Mouse (Mus musculus) MEL (cell line): ENCODE measurements at regions not wholly inside any gene's neighbourhood (a gene's known extent, or its start where the extent isn't known, plus 50 kb on each side); places are given as distances from the start of the nearest gene placed in this dataset.

Source experiments
- CHD1 ChIP-seq: IDR thresholded peaks from 2 replicates; pipeline ENCODE4 v1.6.1; 2012; ENCODE audit warnings: low read depth, mild to moderate bottlenecking, inconsistent platforms, low read length, improper control_type of control experiment
- CHD2 ChIP-seq: IDR thresholded peaks from 2 replicates; pipeline ENCODE4 v1.6.1; 2011; ENCODE audit warnings: low read length, improper control_type of control experiment
- CTCF ChIP-seq, 3 experiments: IDR thresholded peaks in 2 of 3; conservative IDR thresholded peaks in 1 of 3; 2 replicates each; pipeline ENCODE4 v1.5.1; 2011 to 2012; ENCODE audit warnings: low read length in 3 of 3, low read depth in 2 of 3, mild to moderate bottlenecking in 2 of 3, improper control_type of control experiment in 1 of 3, inconsistent platforms in 1 of 3, mixed read lengths in 1 of 3, moderate library complexity in 1 of 3; ENCODE audit not compliant: control insufficient read depth in 1 of 3, insufficient read depth in 1 of 3, poor library complexity in 1 of 3, severe bottlenecking in 1 of 3
- EP300 ChIP-seq, 2 experiments: IDR thresholded peaks; 2 replicates each; pipeline ENCODE4 v1.6.1; 2011; ENCODE audit warnings: improper control_type of control experiment in 2 of 2, low read length in 2 of 2, low read depth in 1 of 2, mild to moderate bottlenecking in 1 of 2
- ETS1 ChIP-seq: IDR thresholded peaks from 2 replicates; pipeline ENCODE4 v1.6.1; 2012; ENCODE audit warnings: low read depth, mild to moderate bottlenecking, inconsistent platforms, low read length, improper control_type of control experiment, moderate library complexity
- MXI1 ChIP-seq: IDR thresholded peaks from 2 replicates; pipeline ENCODE4 v1.6.1; 2011; ENCODE audit warnings: mild to moderate bottlenecking, low read depth, low read length, improper control_type of control experiment
- MYB ChIP-seq: IDR thresholded peaks from 2 replicates; pipeline ENCODE4 v1.6.1; 2011; ENCODE audit warnings: mild to moderate bottlenecking, low read depth, low read length, improper control_type of control experiment
- NRF1 ChIP-seq: IDR thresholded peaks from 2 replicates; pipeline ENCODE4 v1.6.1; 2014; ENCODE audit warnings: low read depth, mild to moderate bottlenecking, inconsistent platforms, low read length, improper control_type of control experiment, moderate library complexity; ENCODE audit not compliant: poor library complexity, insufficient read depth, severe bottlenecking
- POLR2A ChIP-seq, 2 experiments: IDR thresholded peaks; 2 replicates each; pipeline ENCODE4 v1.6.1; 2011 to 2012; ENCODE audit warnings: low read length in 2 of 2, mild to moderate bottlenecking in 2 of 2, control low read depth in 1 of 2, improper control_type of control experiment in 1 of 2, low read depth in 1 of 2, moderate library complexity in 1 of 2; ENCODE audit not compliant: control insufficient read depth in 1 of 2, insufficient read depth in 1 of 2, poor library complexity in 1 of 2
- RAD21 ChIP-seq: IDR thresholded peaks from 2 replicates; pipeline ENCODE4 v1.6.1; 2011; ENCODE audit warnings: mild to moderate bottlenecking, low read depth, low read length, improper control_type of control experiment
- SIN3A ChIP-seq: IDR thresholded peaks from 2 replicates; pipeline ENCODE4 v1.6.1; 2012; ENCODE audit warnings: low read length, improper control_type of control experiment, inconsistent platforms
- TBP ChIP-seq: IDR thresholded peaks from 2 replicates; pipeline ENCODE4 v1.8.0; 2011; ENCODE audit warnings: low read depth, low read length, improper control_type of control experiment
- TCF12 ChIP-seq: IDR thresholded peaks from 2 replicates; pipeline ENCODE4 v1.6.1; 2014; ENCODE audit warnings: low read depth, mild to moderate bottlenecking, inconsistent platforms, low read length, improper control_type of control experiment, moderate library complexity
- USF1 ChIP-seq: IDR thresholded peaks from 2 replicates; pipeline ENCODE4 v1.6.1; 2014; ENCODE audit warnings: low read depth, mild to moderate bottlenecking, inconsistent platforms, low read length, improper control_type of control experiment, moderate library complexity

- TF ChIP-seq USF1 (no peak), EP300 (IDR thresholded peaks at IDR 0.05; ENCODE audit: low read depth in 1 of 2, low read length in 2 of 2) (no peak), CTCF (IDR thresholded peaks at IDR 0.05 in 2 of 3, conservative IDR thresholded peaks at IDR 0.05 in 1 of 3; ENCODE audit: control insufficient read depth in 1 of 3, insufficient read depth in 1 of 3, low read depth in 2 of 3, low read length in 3 of 3, poor library complexity in 1 of 3, severe bottlenecking in 1 of 3) (no peak), CHD1 (no peak), NRF1 (no peak), RAD21 (no peak), TCF12 (no peak), POLR2A (IDR thresholded peaks at IDR 0.05; ENCODE audit: control insufficient read depth in 1 of 2, insufficient read depth in 1 of 2, low read depth in 1 of 2, low read length in 2 of 2, poor library complexity in 1 of 2) (no peak), MXI1 (no peak), MYB (no peak), TBP (no peak), SIN3A (no peak), ETS1 (no peak), CHD2 (no peak)
Observed at GRCm38 (mm10) chr8:92000368-92000767, 198.5 kb upstream of the Irx3 start.
